Mouse (Mus musculus) intestine, embryonic 14.5 days (tissue): ENCODE measurements at regions not wholly inside any gene's neighbourhood (a gene's known extent, or its start where the extent isn't known, plus 50 kb on each side); places are given as distances from the start of the nearest gene placed in this dataset.

Source experiments
- ATAC-seq: fragments of 200-750 bp; cut with Nextera tagmentation; replicated peaks from 2 replicates; pipeline ENCODE4 v1.8.0; 2017; ENCODE audit warnings: low read depth, moderate number of reproducible peaks, moderate TSS enrichment, moderate library complexity; ENCODE audit not compliant: low FRiP score, low TSS enrichment
- DNase-seq: peaks from one replicate; pipeline ENCODE4 v3.0.0-alpha.2; 2018; ENCODE audit warnings: low spot score
- H3K27ac ChIP-seq: fragments of 300-500 bp; sonication (generic); 2 replicates; pipeline ENCODE4 v1.5.1; 2014; ENCODE audit warnings: low read depth, mild to moderate bottlenecking, control low read depth
- H3K27me3 ChIP-seq: fragments of 300-500 bp; sonication (generic); replicated peaks from 2 replicates; pipeline ENCODE4 v1.6.1; 2014; ENCODE audit warnings: low read length, control low read depth; ENCODE audit not compliant: control insufficient read depth, insufficient read depth
- H3K36me3 ChIP-seq: fragments of 300-500 bp; sonication (generic); 2 replicates; pipeline ENCODE4 v1.6.1; 2014; ENCODE audit warnings: low read length, control low read depth; ENCODE audit not compliant: control insufficient read depth, insufficient read depth
- H3K4me1 ChIP-seq: fragments of 300-500 bp; sonication (generic); replicated peaks from 2 replicates; pipeline ENCODE4 v1.6.1; 2014; ENCODE audit warnings: low read length, control low read depth, mixed read lengths; ENCODE audit not compliant: control insufficient read depth, insufficient read depth
- H3K4me2 ChIP-seq: fragments of 300-500 bp; sonication (generic); 2 replicates; pipeline ENCODE4 v1.6.1; 2014; ENCODE audit warnings: low read length
- H3K4me3 ChIP-seq: fragments of 300-500 bp; sonication (generic); 2 replicates; pipeline ENCODE4 v1.5.1; 2014; ENCODE audit warnings: low read depth, low read length, control low read depth, mixed read lengths
- H3K9ac ChIP-seq: fragments of 300-500 bp; sonication (generic); 2 replicates; pipeline ENCODE4 v1.6.1; 2014; ENCODE audit warnings: mild to moderate bottlenecking, low read length
- H3K9me3 ChIP-seq: fragments of 300-500 bp; sonication (generic); 2 replicates; pipeline ENCODE4 v1.6.1; 2016; ENCODE audit warnings: low read length, control low read depth; ENCODE audit not compliant: control insufficient read depth
- WGBS: fragments of 180-500 bp; shearing (Covaris S2); extraction: QIAGEN DNeasy Blood & Tissue Kit; methylation state at CpG from one replicate; pipeline ENCODE4 v1.1.7; 2014; 5-methylcytosine and 5-hydroxymethylcytosine counted together

GRCm38 (mm10) chr5:46488140-46488942 lies 630.9 kb upstream of the Lcorl start:
- no peak overlapping the region for H3K27ac ChIP-seq
- H3K27me3 ChIP-seq = no peaks in the 10 kb centered on the region
- no peak for DNase-seq
- no peak overlapping the region for H3K4me2 ChIP-seq
- H3K36me3 ChIP-seq = no peaks in the 10 kb centered on the region
- ATAC-seq = no peak
- H3K4me3 ChIP-seq = no peak overlapping the region
- H3K4me1 ChIP-seq = no peaks in the 10 kb centered on the region
- WGBS = 57% methylated on average over 6 of the region's 6 CpGs
- H3K9ac ChIP-seq = no peak overlapping the region
- H3K9me3 ChIP-seq = no peaks in the 10 kb centered on the region

GRCm38 (mm10) chr5:46486740-46487326 lies 629.4 kb upstream of the Lcorl start:
- no peaks in the 10 kb centered on the region for H3K4me1 ChIP-seq
- no peaks in the 10 kb centered on the region for H3K9me3 ChIP-seq
- H3K4me2 ChIP-seq = no peak overlapping the region
- no peak overlapping the region for H3K27ac ChIP-seq
- WGBS = 42% methylated on average over 1 of the region's 1 CpGs
- H3K4me3 ChIP-seq = no peak overlapping the region
- no peak for DNase-seq
- H3K9ac ChIP-seq = no peak overlapping the region
- no peaks in the 10 kb centered on the region for H3K27me3 ChIP-seq
- H3K36me3 ChIP-seq = no peaks in the 10 kb centered on the region
- no peak for ATAC-seq

- Histone ChIP-seq H3K9ac (no peak overlapping the region), H3K4me2 (no peak overlapping the region), H3K4me3 (no peak overlapping the region), H3K27me3 (no peaks in the 10 kb centered on the region), H3K27ac (no peak overlapping the region), H3K9me3 (no peaks in the 10 kb centered on the region), H3K36me3 (no peaks in the 10 kb centered on the region), H3K4me1 (no peaks in the 10 kb centered on the region)
- ATAC-seq = no peak
- DNase-seq = no peak
- 74% methylated on average over 3 of the region's 3 CpGs for WGBS
Measured at GRCm38 (mm10) chr5:46456356-46456755, 598.9 kb upstream of the Lcorl start.

- Histone ChIP-seq H3K36me3 (no peaks in the 10 kb centered on the region), H3K27me3 (no peaks in the 10 kb centered on the region), H3K4me1 (0 out of 2 replicates have a peak, but pooled peaks cover 9% of the 10 kb centered on the region), H3K4me2 (no peak overlapping the region), H3K4me3 (no peak overlapping the region), H3K9ac (no peak overlapping the region), H3K27ac (no peak overlapping the region), H3K9me3 (no peaks in the 10 kb centered on the region)
- WGBS = 71% methylated on average over 4 of the region's 4 CpGs
- no peak for ATAC-seq
- no peak for DNase-seq
Measured at GRCm38 (mm10) chr5:46448274-46448673, 590.9 kb upstream of the Lcorl start.

- Histone ChIP-seq H3K27ac (no peak overlapping the region), H3K36me3 (no peaks in the 10 kb centered on the region), H3K4me2 (no peak overlapping the region), H3K9me3 (no peaks in the 10 kb centered on the region), H3K9ac (no peak overlapping the region), H3K4me1 (0 out of 2 replicates have a peak, but pooled peaks cover 9% of the 10 kb centered on the region), H3K27me3 (no peaks in the 10 kb centered on the region), H3K4me3 (no peak overlapping the region)
- ATAC-seq = 0 out of 2 replicates have a peak, but pooled peaks have one; percentile 27
- DNase-seq = no peak
- 18% methylated on average over 3 of the region's 3 CpGs for WGBS
Measured at GRCm38 (mm10) chr5:46445844-46446243, 588.4 kb upstream of the Lcorl start.

GRCm38 (mm10) chr5:46445122-46445521 lies 587.7 kb upstream of the Lcorl start:
- Histone ChIP-seq H3K27me3 (no peaks in the 10 kb centered on the region), H3K9ac (no peak overlapping the region), H3K4me1 (0 out of 2 replicates have a peak, but pooled peaks cover 9% of the 10 kb centered on the region), H3K4me2 (no peak overlapping the region), H3K4me3 (no peak overlapping the region), H3K27ac (no peak overlapping the region), H3K36me3 (no peaks in the 10 kb centered on the region), H3K9me3 (no peaks in the 10 kb centered on the region)
- ATAC-seq (no peak), DNase-seq (no peak)
- WGBS = 45% methylated on average over 7 of the region's 7 CpGs

GRCm38 (mm10) chr5:46443805-46444340 lies 586.5 kb upstream of the Lcorl start:
- ATAC-seq (no peak), DNase-seq (no peak)
- WGBS = 12% methylated on average over 12 of the region's 12 CpGs
- no peaks in the 10 kb centered on the region for H3K27me3 ChIP-seq
- no peak overlapping the region for H3K4me3 ChIP-seq
- no peaks in the 10 kb centered on the region for H3K9me3 ChIP-seq
- H3K4me1 ChIP-seq = 0 out of 2 replicates have a peak, but pooled peaks cover 9% of the 10 kb centered on the region
- H3K36me3 ChIP-seq = no peaks in the 10 kb centered on the region
- no peak overlapping the region for H3K27ac ChIP-seq
- peak overlapping the region; percentile 36 for H3K4me2 ChIP-seq
- no peak overlapping the region for H3K9ac ChIP-seq

- WGBS = 82% methylated on average over 6 of the region's 6 CpGs
- Histone ChIP-seq H3K27ac (no peak overlapping the region), H3K9me3 (no peaks in the 10 kb centered on the region), H3K4me3 (no peak overlapping the region), H3K9ac (no peak overlapping the region), H3K4me2 (no peak overlapping the region), H3K27me3 (no peaks in the 10 kb centered on the region), H3K4me1 (0 out of 2 replicates have a peak, but pooled peaks cover 9% of the 10 kb centered on the region), H3K36me3 (no peaks in the 10 kb centered on the region)
- DNase-seq (no peak), ATAC-seq (no peak)
Measured at GRCm38 (mm10) chr5:46442600-46443248, 585.3 kb upstream of the Lcorl start.
